Comparison of ENCODE assay signal across 7 mouse cellular contexts in the genomic region with DNA sequence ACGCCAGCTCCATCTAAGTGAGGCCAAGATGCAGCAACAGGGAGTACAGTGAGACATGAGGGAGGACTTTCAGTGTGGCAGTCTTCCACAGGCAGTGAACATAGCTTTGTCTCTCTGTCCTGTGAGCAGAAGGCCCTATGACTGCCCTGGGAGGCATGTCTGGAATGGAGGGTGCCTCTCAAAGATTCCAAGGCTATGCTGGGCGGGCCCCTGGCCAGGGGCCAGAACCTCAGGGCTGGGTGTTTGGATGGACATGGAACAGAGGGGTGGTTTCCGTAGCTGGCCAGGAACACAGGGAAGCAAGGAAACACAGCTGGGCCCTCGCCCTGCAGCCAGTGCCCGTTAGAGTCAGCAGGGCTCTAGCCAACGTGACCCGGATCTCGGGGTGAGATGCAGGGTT. TPM values are rescaled to one million over a fixed set of nuclear protein-coding genes. Genes with fewer than 3 reads are reported as not detected.
DNase-seq lines count a peak whose midpoint lies in the region; ATAC-seq and TF ChIP-seq lines count a peak whose summit lies in the region.

No protein-coding gene starts in this region.

- H3K36me3 ChIP-seq in heart, embryonic 14.5 days (ENCODE audit: control insufficient read depth, insufficient read depth, low read length), result peaks cover 86% of the 10 kb centered on the region
- H3K36me3 ChIP-seq in lung, embryonic 14.5 days (ENCODE audit: insufficient read depth), result peaks cover 84% of the 10 kb centered on the region

- WGBS in heart, embryonic 14.5 days, result 24% methylated on average over 8 of the region's 8 CpGs
- WGBS in lung, embryonic 14.5 days, result 51% methylated on average over 8 of the region's 8 CpGs

- H3K27me3 ChIP-seq in heart, embryonic 14.5 days (ENCODE audit: control insufficient read depth, insufficient read depth, low read length), result no peaks in the 10 kb centered on the region
- H3K27me3 ChIP-seq in lung, embryonic 14.5 days (ENCODE audit: insufficient read depth, low read length), result no peaks in the 10 kb centered on the region

- peak; percentile 100 for DNase-seq in Muller cell, postnatal 12 days (ENCODE audit: inconsistent ontology term)
- peak; percentile 64 for DNase-seq in adrenal gland, adult 8-10 months
- DNase-seq in lung, embryonic 14.5 days, result peak; percentile 88
- DNase-seq in spleen, postnatal 36 days (ENCODE audit: low spot score in 2 of 2), result no peak
- DNase-seq in right cerebral cortex, postnatal 14 days, result no peak
- DNase-seq in cerebellum, adult 8-10 months, result no peak

- peak overlapping the region; percentile 67 to 89 for H3K27ac ChIP-seq in heart, embryonic 14.5 days (replicated peaks in 1 of 2; ENCODE audit: control insufficient read depth in 1 of 2, insufficient read depth in 1 of 2, low read depth in 2 of 2, low read length in 2 of 2)
- H3K27ac ChIP-seq in lung, embryonic 14.5 days (ENCODE audit: low read depth), result peak overlapping the region; percentile 63; the same call in 1 of the 2 replicates

- H3K4me3 ChIP-seq in heart, embryonic 14.5 days (ENCODE audit: control insufficient read depth in 1 of 2, insufficient read depth in 1 of 2, low read depth in 1 of 2, low read length in 2 of 2), result no peak overlapping the region
- H3K4me3 ChIP-seq in lung, embryonic 14.5 days (ENCODE audit: low read depth, low read length), result 0 out of 2 replicates have a peak overlapping the region, but pooled peaks have one; percentile 10

- H3K4me1 ChIP-seq in heart, embryonic 14.5 days (ENCODE audit: control insufficient read depth in 2 of 2, insufficient read depth in 2 of 2, low read length in 2 of 2), result peaks cover 29 to 66% of the 10 kb centered on the region in 2 experiments
- peaks cover 21% of the 10 kb centered on the region for H3K4me1 ChIP-seq in lung, embryonic 14.5 days (ENCODE audit: insufficient read depth)

- peak overlapping the region; percentile 47 for H3K4me2 ChIP-seq in heart, embryonic 14.5 days (ENCODE audit: low read length)
- peak overlapping the region; percentile 41; the same call in 1 of the 2 replicates for H3K4me2 ChIP-seq in lung, embryonic 14.5 days

- ATAC-seq in heart, embryonic 14.5 days (ENCODE audit: insufficient number of reproducible peaks, insufficient read depth, low FRiP score, low read depth), result peak; percentile 74
- ATAC-seq in lung, embryonic 14.5 days (ENCODE audit: insufficient read depth), result peak; percentile 67; the same call in 1 of the 2 replicates

- peak overlapping the region; percentile 54 for H3K9ac ChIP-seq in heart, embryonic 14.5 days (ENCODE audit: low read length)
- no peak overlapping the region for H3K9ac ChIP-seq in lung, embryonic 14.5 days

- H3K9me3 ChIP-seq in heart, embryonic 14.5 days (ENCODE audit: control insufficient read depth, low read length), result no peaks in the 10 kb centered on the region
- no peaks in the 10 kb centered on the region for H3K9me3 ChIP-seq in lung, embryonic 14.5 days (ENCODE audit: low read depth, low read length)

- no peak for TF ChIP-seq CTCF in lung, embryonic 14.5 days (IDR thresholded peaks at IDR 0.05; ENCODE audit: low read depth)

RNA-seq across cellular contexts. Expression of a gene that starts 6.7 kb away (rescaled TPM):
- 10 to 100 TPM; 35.0 to 58.9 (median 47.5) TPM for total RNA-seq in adrenal gland, adult 8-10 months (2022)
- 11.1 and 11.6 TPM in 2 replicates for polyA plus RNA-seq in heart, embryonic 14.5 days (2014; fragmentation: Nextera tagmentation; extraction: Ambion mirVana)
- polyA plus RNA-seq in lung, embryonic 14.5 days (2014; fragmentation: Nextera tagmentation; extraction: Ambion mirVana), result 16.4 TPM in 2 replicates

RNA-seq across cellular contexts. Expression of a gene that starts 31.8 kb away (rescaled TPM):
- 1 to 10 TPM in 3 of 4 experiments, under 1 TPM in 1; 0.32 to 4.9 (median 2.1) TPM for total RNA-seq in adrenal gland, adult 8-10 months (2022)
- polyA plus RNA-seq in heart, embryonic 14.5 days (2014; fragmentation: Nextera tagmentation; extraction: Ambion mirVana), result 82.9 and 97.9 TPM in 2 replicates
- 159 and 173 TPM in 2 replicates for polyA plus RNA-seq in lung, embryonic 14.5 days (2014; fragmentation: Nextera tagmentation; extraction: Ambion mirVana)

RNA-seq across cellular contexts. Expression of a gene that starts 43.4 kb away (rescaled TPM):
- 10 to 100 TPM in 2 of 4 experiments, 1 to 10 TPM in 2; 1.5 to 12.0 (median 7.7) TPM for total RNA-seq in adrenal gland, adult 8-10 months (2022)
- polyA plus RNA-seq in heart, embryonic 14.5 days (2014; fragmentation: Nextera tagmentation; extraction: Ambion mirVana), result 1.4 and 1.6 TPM in 2 replicates
- 1.3 and 1.9 TPM in 2 replicates for polyA plus RNA-seq in lung, embryonic 14.5 days (2014; fragmentation: Nextera tagmentation; extraction: Ambion mirVana)

Comparison
In these comparisons a context has a peak if more than half of its experiments do, and no peak if none do; other contexts are left out.
1. DNase-seq: peak in Muller cell, postnatal 12 days (single experiment), adrenal gland, adult 8-10 months (single experiment) and lung, embryonic 14.5 days (single experiment); none in spleen, postnatal 36 days (0 of 2), right cerebral cortex, postnatal 14 days (single experiment) and cerebellum, adult 8-10 months (single experiment).